ENCODE assay signal across 20 mouse cellular contexts in genomic region chr13:52019647-52020046, GRCm38 (mm10).
DNase-seq lines count a peak whose midpoint lies in the region; ATAC-seq lines count a peak whose summit lies in the region.
"Had no signal": no experiment of that assay in that cellular context is flagged by ENCODE, and none has a peak within 500 bp of the region (broad histone marks: within the 10 kb centered on the region; RNA-seq: fewer than 3 reads in every experiment).

No protein-coding gene starts in this region.

- peak; percentile 24 for DNase-seq in layer of hippocampus, adult 11-12 months (ENCODE audit: low spot score)
- DNase-seq in layer of hippocampus, postnatal 10 days (ENCODE audit: low spot score in 2 of 2): no peak
- no peak for DNase-seq in embryonic facial prominence, embryonic 10.5 days (ENCODE audit: low spot score)
- peak; percentile 36 for DNase-seq in embryonic facial prominence, embryonic 14.5 days (ENCODE audit: low spot score)
- peak; percentile 27 to 36 for DNase-seq in layer of hippocampus, postnatal 36 days
- DNase-seq in Muller cell, postnatal 12 days (ENCODE audit: inconsistent ontology term): no peak
- no peak for DNase-seq in cerebellum, postnatal 25 days
- DNase-seq: adrenal gland, adult 8-10 months; adrenal gland, postnatal 36 days; cerebellum, adult 11 months; cerebellum, adult 8-10 months; cerebellum, postnatal 14 days; gastrocnemius, postnatal 10 days; heart, adult 18-20 months; heart, postnatal 14 days had no signal

- no peak for ATAC-seq in embryonic facial prominence, embryonic 14.5 days (ENCODE audit: low read depth)
- ATAC-seq: hindbrain, postnatal 0 days had no signal

- no peaks in the 10 kb centered on the region for H3K36me3 ChIP-seq in embryonic facial prominence, embryonic 10.5 days (replicated peaks)
- no peaks in the 10 kb centered on the region for H3K36me3 ChIP-seq in embryonic facial prominence, embryonic 14.5 days (ENCODE audit: control insufficient read depth, insufficient read depth, low read length)
- H3K36me3 ChIP-seq: embryonic facial prominence, embryonic 13.5 days; heart, embryonic 15.5 days; hindbrain, embryonic 13.5 days had no signal

- H3K9ac ChIP-seq in embryonic facial prominence, embryonic 14.5 days (ENCODE audit: low read depth, low read length): no peak overlapping the region
- H3K9ac ChIP-seq: embryonic facial prominence, embryonic 13.5 days; heart, embryonic 15.5 days; hindbrain, embryonic 13.5 days had no signal

- no peaks in the 10 kb centered on the region for H3K9me3 ChIP-seq in embryonic facial prominence, embryonic 10.5 days
- no peaks in the 10 kb centered on the region for H3K9me3 ChIP-seq in embryonic facial prominence, embryonic 14.5 days (ENCODE audit: control insufficient read depth, low read length)
- H3K9me3 ChIP-seq: embryonic facial prominence, embryonic 13.5 days; heart, embryonic 15.5 days; hindbrain, embryonic 13.5 days had no signal

- no peak overlapping the region for H3K4me2 ChIP-seq in embryonic facial prominence, embryonic 14.5 days (ENCODE audit: low read depth, low read length)
- H3K4me2 ChIP-seq: embryonic facial prominence, embryonic 13.5 days; heart, embryonic 11.5 days; heart, embryonic 15.5 days; hindbrain, embryonic 13.5 days had no signal

- peaks cover 67% of the 10 kb centered on the region for H3K4me1 ChIP-seq in embryonic facial prominence, embryonic 10.5 days
- H3K4me1 ChIP-seq in embryonic facial prominence, embryonic 14.5 days (ENCODE audit: control insufficient read depth, insufficient read depth, low read length): peaks cover 33% of the 10 kb centered on the region

- 0 out of 2 replicates have a peak, but pooled peaks cover 8% of the 10 kb centered on the region for H3K27me3 ChIP-seq in embryonic facial prominence, embryonic 10.5 days (replicated peaks; ENCODE audit: low read depth, poor library complexity, severe bottlenecking)
- H3K27me3 ChIP-seq in embryonic facial prominence, embryonic 14.5 days (replicated peaks; ENCODE audit: control insufficient read depth, insufficient read depth, low read length): no peaks in the 10 kb centered on the region
- H3K27me3 ChIP-seq: embryonic facial prominence, embryonic 13.5 days; heart, embryonic 15.5 days had no signal

- no peak overlapping the region for H3K4me3 ChIP-seq in embryonic facial prominence, embryonic 10.5 days
- H3K4me3 ChIP-seq in embryonic facial prominence, embryonic 14.5 days (ENCODE audit: low read depth, low read length): no peak overlapping the region
- H3K4me3 ChIP-seq: embryonic facial prominence, embryonic 13.5 days; heart, embryonic 15.5 days; hindbrain, embryonic 13.5 days had no signal

- H3K27ac ChIP-seq in embryonic facial prominence, embryonic 10.5 days (replicated peaks): peak overlapping the region; percentile 49; the same call in 1 of the 2 replicates
- H3K27ac ChIP-seq in embryonic facial prominence, embryonic 14.5 days (replicated peaks; ENCODE audit: low read depth, low read length): no peak overlapping the region
- H3K27ac ChIP-seq: embryonic facial prominence, embryonic 13.5 days; heart, embryonic 15.5 days; hindbrain, embryonic 13.5 days; hindbrain, postnatal 0 days had no signal

- 87% methylated on average over 8 of the region's 8 CpGs for WGBS in embryonic facial prominence, embryonic 10.5 days
- 80% methylated on average over 8 of the region's 8 CpGs for WGBS in embryonic facial prominence, embryonic 14.5 days

Comparison
In these comparisons a context has a peak if more than half of its experiments do, and no peak if none do; other contexts are left out.
1. DNase-seq: peak in layer of hippocampus, adult 11-12 months (single experiment), embryonic facial prominence, embryonic 14.5 days (single experiment) and layer of hippocampus, postnatal 36 days (2 of 2); none in layer of hippocampus, postnatal 10 days (0 of 2), embryonic facial prominence, embryonic 10.5 days (single experiment), Muller cell, postnatal 12 days (single experiment) and cerebellum, postnatal 25 days (0 of 2).